ENCODE assay signal across 18 mouse cellular contexts in genomic region chr6:31141486-31141885, GRCm38 (mm10).
DNase-seq lines count a peak whose midpoint lies in the region; ATAC-seq and TF ChIP-seq lines count a peak whose summit lies in the region.
"Had no signal": no experiment of that assay in that cellular context is flagged by ENCODE, and none has a peak within 500 bp of the region (broad histone marks: within the 10 kb centered on the region; RNA-seq: fewer than 3 reads in every experiment).

No protein-coding gene starts in this region.

- H3K36me3 ChIP-seq in intestine, postnatal 0 days (ENCODE audit: control insufficient read depth, insufficient read depth): no peaks in the 10 kb centered on the region
- no peaks in the 10 kb centered on the region for H3K36me3 ChIP-seq in intestine, embryonic 15.5 days
- no peaks in the 10 kb centered on the region for H3K36me3 ChIP-seq in lung, postnatal 0 days (ENCODE audit: insufficient read depth, low read length)
- H3K36me3 ChIP-seq: hindbrain, embryonic 13.5 days; kidney, embryonic 15.5 days; liver, embryonic 12.5 days; lung, embryonic 15.5 days; midbrain, embryonic 12.5 days; neural tube, embryonic 12.5 days had no signal

- no peak for TF ChIP-seq EP300 in lung, postnatal 0 days (IDR thresholded peaks at IDR 0.05)

- ATAC-seq in intestine, postnatal 0 days: no peak
- ATAC-seq in intestine, embryonic 15.5 days: no peak
- ATAC-seq in lung, postnatal 0 days: 0 out of 2 replicates have a peak, but pooled peaks have one; percentile 7
- no peak for ATAC-seq in erythroid progenitor cell, adult 5-6 weeks (replicated peaks; ENCODE audit: low FRiP score, poor library complexity, severe bottlenecking)
- ATAC-seq: inflammation-experienced regulatory T-cells, adult 6 months; liver, embryonic 12.5 days had no signal

- TF ChIP-seq CTCF in intestine, postnatal 0 days (IDR thresholded peaks at IDR 0.05; ENCODE audit: low read depth): peak; percentile 3; the same call in 1 of the 2 replicates
- TF ChIP-seq CTCF in lung, postnatal 0 days (IDR thresholded peaks at IDR 0.05): no peak

- WGBS in intestine, postnatal 0 days: 69% methylated on average over 6 of the region's 6 CpGs
- WGBS in intestine, embryonic 15.5 days: 73% methylated on average over 6 of the region's 6 CpGs
- 66% methylated on average over 6 of the region's 6 CpGs for WGBS in lung, postnatal 0 days

- H3K9me3 ChIP-seq in intestine, postnatal 0 days (ENCODE audit: control insufficient read depth): no peaks in the 10 kb centered on the region
- H3K9me3 ChIP-seq in intestine, embryonic 15.5 days: no peaks in the 10 kb centered on the region
- no peaks in the 10 kb centered on the region for H3K9me3 ChIP-seq in lung, postnatal 0 days (ENCODE audit: low read length)
- H3K9me3 ChIP-seq: hindbrain, embryonic 13.5 days; kidney, embryonic 15.5 days; liver, embryonic 12.5 days; lung, embryonic 15.5 days; midbrain, embryonic 12.5 days; neural tube, embryonic 12.5 days had no signal

- H3K27me3 ChIP-seq in intestine, postnatal 0 days (replicated peaks; ENCODE audit: control insufficient read depth, insufficient read depth, low read length): no peaks in the 10 kb centered on the region
- H3K27me3 ChIP-seq in intestine, embryonic 15.5 days (replicated peaks): no peaks in the 10 kb centered on the region
- no peaks in the 10 kb centered on the region for H3K27me3 ChIP-seq in lung, postnatal 0 days (replicated peaks; ENCODE audit: insufficient read depth, low read length)
- H3K27me3 ChIP-seq: kidney, embryonic 15.5 days; lung, embryonic 15.5 days; midbrain, embryonic 12.5 days; neural tube, embryonic 12.5 days had no signal

- intact Hi-C loops in heart, postnatal 25 days (cut with DNase I): no loop called here

- H3K27ac ChIP-seq in intestine, postnatal 0 days (ENCODE audit: low read depth, low read length): no peak overlapping the region
- H3K27ac ChIP-seq in intestine, embryonic 15.5 days: no peak overlapping the region
- H3K27ac ChIP-seq in lung, postnatal 0 days (ENCODE audit: low read length): no peak overlapping the region
- H3K27ac ChIP-seq: hindbrain, embryonic 13.5 days; kidney, embryonic 15.5 days; liver, embryonic 12.5 days; lung, embryonic 15.5 days; midbrain, embryonic 12.5 days; neural tube, embryonic 12.5 days had no signal

- H3K4me2 ChIP-seq in intestine, postnatal 0 days (replicated peaks; ENCODE audit: low read depth): no peak overlapping the region
- H3K4me2 ChIP-seq in intestine, embryonic 15.5 days (replicated peaks): no peak overlapping the region
- H3K4me2 ChIP-seq in lung, postnatal 0 days (replicated peaks; ENCODE audit: low read depth, low read length): no peak overlapping the region
- H3K4me2 ChIP-seq: hindbrain, embryonic 13.5 days; kidney, embryonic 15.5 days; liver, embryonic 12.5 days; lung, embryonic 15.5 days; midbrain, embryonic 12.5 days; neural tube, embryonic 12.5 days had no signal

- no peaks in the 10 kb centered on the region for H3K4me1 ChIP-seq in intestine, postnatal 0 days (replicated peaks; ENCODE audit: control insufficient read depth, insufficient read depth, low read length)
- H3K4me1 ChIP-seq in intestine, embryonic 15.5 days (replicated peaks): no peaks in the 10 kb centered on the region
- no peaks in the 10 kb centered on the region for H3K4me1 ChIP-seq in lung, postnatal 0 days (ENCODE audit: insufficient read depth, low read depth, low read length)
- H3K4me1 ChIP-seq: hindbrain, embryonic 13.5 days; kidney, embryonic 15.5 days; liver, embryonic 12.5 days; midbrain, embryonic 12.5 days; neural tube, embryonic 12.5 days had no signal

- H3K4me3 ChIP-seq in intestine, postnatal 0 days (ENCODE audit: low read depth, low read length): no peak overlapping the region
- H3K4me3 ChIP-seq in intestine, embryonic 15.5 days (replicated peaks): no peak overlapping the region
- H3K4me3 ChIP-seq in lung, postnatal 0 days (ENCODE audit: low read depth, low read length): no peak overlapping the region
- H3K4me3 ChIP-seq: hindbrain, embryonic 13.5 days; kidney, embryonic 15.5 days; liver, embryonic 12.5 days; lung, embryonic 15.5 days; midbrain, embryonic 12.5 days; neural tube, embryonic 12.5 days had no signal

- peak; percentile 37 for DNase-seq in lung, postnatal 0 days (ENCODE audit: low spot score)
- DNase-seq in lung, postnatal 25 days (ENCODE audit: low spot score): no peak
- DNase-seq in heart, adult 9 months (ENCODE audit: low spot score in 2 of 2): peak; percentile 66 to 68
- peak; percentile 35 for DNase-seq in heart, postnatal 25 days (ENCODE audit: low spot score)
- DNase-seq: cerebellum, adult 2 months; cerebellum, postnatal 36 days; right cerebral cortex, adult 18-20 months; thymus, postnatal 25 days had no signal

- no peak overlapping the region for H3K9ac ChIP-seq in intestine, postnatal 0 days (ENCODE audit: low read depth, low read length)
- no peak overlapping the region for H3K9ac ChIP-seq in intestine, embryonic 15.5 days
- H3K9ac ChIP-seq in lung, postnatal 0 days (replicated peaks; ENCODE audit: low read depth): no peak overlapping the region
- H3K9ac ChIP-seq: hindbrain, embryonic 13.5 days; kidney, embryonic 15.5 days; liver, embryonic 12.5 days; lung, embryonic 15.5 days; midbrain, embryonic 12.5 days; neural tube, embryonic 12.5 days had no signal
